Mouse (Mus musculus) liver, embryonic 12.5 days (tissue): ENCODE measurements around the gene Rab5c. TPM values are rescaled to one million over a fixed set of nuclear protein-coding genes. Genes with fewer than 3 reads are reported as not detected.
A peak's percentile ranks its signal among the peaks of the same experiment; 100 is the strongest.

Experiments used
- ATAC-seq: fragments of 200-750 bp; cut with Nextera tagmentation; 2 replicates; pipeline ENCODE4 v1.8.0; 2017; ENCODE audit warnings: moderate number of reproducible peaks, mild to moderate bottlenecking, moderate library complexity
- H3K27ac ChIP-seq: fragments of 300-500 bp; sonication (generic); 2 replicates; pipeline ENCODE4 v1.5.1; 2016; ENCODE audit warnings: mild to moderate bottlenecking
- H3K27me3 ChIP-seq: fragments of 300-500 bp; sonication (generic); replicated peaks from 2 replicates; pipeline ENCODE4 v1.6.1; 2016; ENCODE audit warnings: mild to moderate bottlenecking, moderate library complexity
- H3K36me3 ChIP-seq: fragments of 300-500 bp; sonication (generic); 2 replicates; pipeline ENCODE4 v1.6.1; 2016; ENCODE audit warnings: mild to moderate bottlenecking, moderate library complexity
- H3K4me1 ChIP-seq: fragments of 300-500 bp; sonication (generic); 2 replicates; pipeline ENCODE4 v1.6.1; 2016
- H3K4me2 ChIP-seq: fragments of 300-500 bp; sonication (generic); 2 replicates; pipeline ENCODE4 v1.6.1; 2016; ENCODE audit warnings: mild to moderate bottlenecking, moderate library complexity
- H3K4me3 ChIP-seq: fragments of 300-500 bp; sonication (generic); 2 replicates; pipeline ENCODE4 v1.5.1; 2016; ENCODE audit warnings: mild to moderate bottlenecking, moderate library complexity
- H3K9ac ChIP-seq: fragments of 300-500 bp; sonication (generic); 2 replicates; pipeline ENCODE4 v1.6.1; 2016; ENCODE audit warnings: mild to moderate bottlenecking, moderate library complexity
- H3K9me3 ChIP-seq: fragments of 300-500 bp; sonication (generic); replicated peaks from 2 replicates; pipeline ENCODE4 v1.6.1; 2016; ENCODE audit warnings: mild to moderate bottlenecking, moderate library complexity
- WGBS: fragments of 180-500 bp; shearing (Covaris S2); methylation state at CpG from one replicate; pipeline ENCODE4 v1.1.7; 2016; ENCODE audit not compliant: insufficient replicate concordance; 5-methylcytosine and 5-hydroxymethylcytosine counted together
- polyA plus RNA-seq: library from polyadenylated mRNA; unstranded; fragments of >200 nt; fragmentation: Nextera tagmentation; extraction: Ambion mirVana; gene quantifications from 2 replicates; pipeline ENCODE4 v1.2.1, GENCODE M21; 2016

The Rab5c gene
- polyA plus RNA-seq, 1 experiment from 2014 or later: 18.1 TPM

DNA sequence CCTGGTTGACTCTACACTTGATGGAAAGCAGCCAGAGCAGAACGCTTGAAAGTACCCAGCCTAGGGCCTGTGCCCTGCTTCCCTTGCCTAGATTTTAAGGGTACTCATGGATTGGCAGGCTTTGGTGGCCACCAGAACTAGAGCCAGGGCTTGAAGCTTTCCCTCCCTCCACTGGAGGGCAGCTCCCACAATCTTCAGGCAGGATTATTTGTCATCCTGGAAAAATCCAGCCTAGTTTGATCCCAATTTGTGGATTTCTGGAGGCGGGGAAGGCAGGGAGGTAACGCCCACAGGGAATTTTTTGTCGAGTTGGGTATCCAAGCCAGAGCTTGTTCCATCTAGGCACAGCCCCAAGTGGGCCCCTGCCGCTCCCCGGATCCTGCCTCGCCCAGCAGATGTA lies 47.6 kb downstream of the Rab5c start:
- H3K4me1 ChIP-seq: peaks cover 13% of the 10 kb centered on the region
- no peaks in the 10 kb centered on the region for H3K36me3 ChIP-seq
- 58% methylated on average over 7 of the region's 7 CpGs for WGBS
- H3K27ac ChIP-seq: no peak overlapping the region
- no peak overlapping the region for H3K9ac ChIP-seq
- ATAC-seq: no peak
- no peak overlapping the region for H3K4me3 ChIP-seq
- H3K9me3 ChIP-seq: no peaks in the 10 kb centered on the region
- no peak overlapping the region for H3K4me2 ChIP-seq
- H3K27me3 ChIP-seq: peaks cover 57% of the 10 kb centered on the region

DNA sequence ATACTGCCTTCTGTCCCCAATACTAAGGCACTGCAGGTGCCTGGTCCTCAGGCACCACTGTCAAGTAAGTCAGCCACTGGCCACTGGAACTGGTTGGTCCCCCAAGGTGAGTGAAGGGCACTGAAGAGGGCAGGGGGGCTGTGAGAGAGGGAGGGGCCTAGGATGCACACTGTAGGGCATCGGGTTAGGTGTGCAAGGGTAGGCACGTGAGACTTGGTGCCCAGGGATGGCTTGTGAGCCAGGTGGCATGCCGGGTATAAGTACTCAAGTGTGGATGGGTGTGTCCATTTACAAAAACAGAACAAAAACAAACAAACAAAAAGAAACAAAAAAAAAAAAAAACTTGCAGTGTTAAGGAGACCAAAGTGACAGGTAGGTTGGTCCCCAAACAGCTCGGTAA lies 49.6 kb downstream of the Rab5c start:
- no peaks in the 10 kb centered on the region for H3K9me3 ChIP-seq
- no peak overlapping the region for H3K27ac ChIP-seq
- H3K4me2 ChIP-seq: no peak overlapping the region
- H3K9ac ChIP-seq: no peak overlapping the region
- H3K4me1 ChIP-seq: peaks cover 13% of the 10 kb centered on the region
- ATAC-seq: no peak
- no peaks in the 10 kb centered on the region for H3K36me3 ChIP-seq
- 55% methylated on average over 4 of the region's 4 CpGs for WGBS
- H3K27me3 ChIP-seq: peaks cover 55% of the 10 kb centered on the region
- no peak overlapping the region for H3K4me3 ChIP-seq

DNA sequence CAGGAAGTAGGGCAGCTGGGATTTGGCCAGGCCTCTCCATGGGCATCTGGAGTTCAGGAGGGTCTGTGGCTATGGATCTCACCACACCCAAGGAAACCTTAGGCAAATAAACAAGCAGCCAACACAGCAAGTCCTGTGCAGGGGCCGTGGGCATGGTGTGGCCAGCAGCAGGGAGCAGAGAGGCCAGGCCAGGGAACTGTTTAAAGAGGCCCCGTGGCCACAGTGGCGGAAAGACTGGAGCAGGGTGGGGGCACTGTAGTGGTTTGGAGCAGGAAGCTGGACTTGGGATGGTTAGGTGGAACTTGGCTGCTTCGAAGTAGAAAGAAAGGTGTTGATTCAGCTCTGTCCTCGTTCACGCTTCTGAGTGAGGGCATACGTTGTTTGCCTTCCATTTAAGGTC lies 50.8 kb downstream of the Rab5c start:
- H3K36me3 ChIP-seq: no peaks in the 10 kb centered on the region
- no peak overlapping the region for H3K27ac ChIP-seq
- no peaks in the 10 kb centered on the region for H3K9me3 ChIP-seq
- H3K4me2 ChIP-seq: no peak overlapping the region
- H3K9ac ChIP-seq: no peak overlapping the region
- H3K4me1 ChIP-seq: peaks cover 8% of the 10 kb centered on the region
- no peak overlapping the region for H3K4me3 ChIP-seq
- ATAC-seq: no peak
- WGBS: 61% methylated on average over 7 of the region's 7 CpGs
- peaks cover 55% of the 10 kb centered on the region for H3K27me3 ChIP-seq

DNA sequence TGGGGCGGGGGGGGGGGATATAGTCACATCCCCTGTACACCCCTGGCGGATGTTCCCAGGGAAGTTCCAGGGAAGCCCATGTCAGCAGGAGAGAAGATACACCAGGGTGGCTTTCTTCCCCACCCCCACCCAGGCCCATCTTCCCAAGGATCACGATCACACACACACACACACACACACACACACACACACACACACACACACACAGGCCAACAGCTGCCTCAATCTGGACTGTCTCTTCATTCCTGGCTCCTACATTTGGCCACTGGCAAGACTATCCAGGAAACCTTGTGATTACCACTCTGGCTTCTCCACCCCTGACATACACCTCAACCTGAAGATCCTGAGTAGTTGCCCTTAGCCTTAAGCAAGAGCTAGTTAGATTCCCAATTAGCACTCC lies 52.6 kb downstream of the Rab5c start:
- peaks cover 42% of the 10 kb centered on the region for H3K27me3 ChIP-seq
- no peaks in the 10 kb centered on the region for H3K9me3 ChIP-seq
- no peak overlapping the region for H3K27ac ChIP-seq
- 62% methylated on average over 2 of the region's 3 CpGs for WGBS
- no peaks in the 10 kb centered on the region for H3K36me3 ChIP-seq
- H3K9ac ChIP-seq: no peak overlapping the region
- no peak overlapping the region for H3K4me3 ChIP-seq
- H3K4me1 ChIP-seq: no peaks in the 10 kb centered on the region
- no peak overlapping the region for H3K4me2 ChIP-seq
- ATAC-seq: no peak

DNA sequence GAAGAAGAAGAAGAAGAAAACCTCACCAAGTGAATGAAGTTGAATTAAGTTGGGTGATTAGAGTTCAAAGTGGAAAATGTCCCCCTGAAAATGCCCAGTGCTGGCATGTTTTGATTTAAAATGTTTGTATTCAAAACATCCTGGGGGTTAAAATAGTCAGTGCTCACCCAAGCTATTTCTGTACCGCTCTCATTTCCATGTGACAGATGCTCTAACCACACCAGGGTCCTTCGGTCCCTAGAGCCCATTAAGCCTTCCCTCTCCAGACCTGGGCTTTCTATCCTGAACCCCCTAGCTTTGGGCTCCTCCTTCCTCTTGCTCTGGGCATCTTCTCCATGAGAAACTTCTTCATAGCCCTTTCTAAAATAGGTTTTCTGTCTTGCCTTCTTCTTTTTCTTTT lies 53.9 kb downstream of the Rab5c start:
- Histone ChIP-seq H3K27me3 (peaks cover 39% of the 10 kb centered on the region; the same call in 1 of the 2 replicates), H3K4me3 (no peak overlapping the region), H3K36me3 (no peaks in the 10 kb centered on the region), H3K9me3 (no peaks in the 10 kb centered on the region), H3K9ac (no peak overlapping the region), H3K4me2 (no peak overlapping the region), H3K27ac (no peak overlapping the region), H3K4me1 (no peaks in the 10 kb centered on the region)
- WGBS: 63% methylated on average over 2 of the region's 2 CpGs
- ATAC-seq: no peak

DNA sequence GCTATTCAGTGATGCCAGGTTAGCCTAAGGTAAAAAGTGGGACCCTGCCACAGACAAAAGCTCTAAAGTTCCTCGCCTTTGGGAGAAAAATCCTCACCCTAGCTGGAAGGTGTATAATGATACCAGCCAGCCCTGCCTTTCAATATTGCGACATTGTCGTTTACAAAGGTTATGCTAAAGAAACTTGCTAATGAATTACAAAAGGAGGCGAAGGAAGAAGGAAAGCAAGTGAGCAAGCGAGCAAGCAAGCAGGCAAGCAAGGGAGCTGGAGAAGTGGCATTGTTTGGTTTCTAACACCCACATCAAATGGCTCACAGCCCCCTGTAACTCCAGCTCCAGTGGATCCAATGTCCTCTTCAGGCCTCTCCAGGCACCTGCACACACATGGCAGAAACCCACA lies 55.5 kb downstream of the Rab5c start:
- Histone ChIP-seq H3K4me2 (no peak overlapping the region), H3K9me3 (no peaks in the 10 kb centered on the region), H3K4me1 (no peaks in the 10 kb centered on the region), H3K9ac (no peak overlapping the region), H3K27me3 (peaks cover 49% of the 10 kb centered on the region; the same call in 1 of the 2 replicates), H3K36me3 (no peaks in the 10 kb centered on the region), H3K27ac (no peak overlapping the region), H3K4me3 (no peak overlapping the region)
- ATAC-seq: no peak
- 66% methylated on average over 5 of the region's 5 CpGs for WGBS

DNA sequence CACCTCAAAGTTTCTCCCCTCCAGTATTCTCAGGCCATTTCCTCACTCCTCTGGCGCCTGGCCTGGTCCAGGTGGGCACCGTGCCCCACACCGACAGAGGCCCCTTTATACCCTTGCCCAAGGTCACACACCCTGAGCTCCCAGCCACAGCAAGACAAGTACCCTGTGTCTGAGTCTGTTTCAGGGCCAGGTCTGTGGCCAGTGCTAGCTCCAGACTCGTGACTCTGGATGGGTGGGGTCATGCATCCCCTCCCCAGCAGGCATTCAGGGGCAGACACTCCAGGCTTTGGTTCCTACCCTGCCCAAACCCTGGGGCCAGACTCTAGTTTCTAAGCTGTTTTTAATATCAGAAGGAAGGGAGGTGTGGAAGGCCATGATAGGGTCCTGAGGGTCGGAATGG lies 56.2 kb downstream of the Rab5c start:
- H3K27ac ChIP-seq: no peak overlapping the region
- no peaks in the 10 kb centered on the region for H3K9me3 ChIP-seq
- H3K4me3 ChIP-seq: no peak overlapping the region
- H3K36me3 ChIP-seq: no peaks in the 10 kb centered on the region
- 68% methylated on average over 5 of the region's 5 CpGs for WGBS
- no peak overlapping the region for H3K4me2 ChIP-seq
- H3K4me1 ChIP-seq: no peaks in the 10 kb centered on the region
- peaks cover 54% of the 10 kb centered on the region; the same call in 1 of the 2 replicates for H3K27me3 ChIP-seq
- H3K9ac ChIP-seq: no peak overlapping the region
- no peak for ATAC-seq

DNA sequence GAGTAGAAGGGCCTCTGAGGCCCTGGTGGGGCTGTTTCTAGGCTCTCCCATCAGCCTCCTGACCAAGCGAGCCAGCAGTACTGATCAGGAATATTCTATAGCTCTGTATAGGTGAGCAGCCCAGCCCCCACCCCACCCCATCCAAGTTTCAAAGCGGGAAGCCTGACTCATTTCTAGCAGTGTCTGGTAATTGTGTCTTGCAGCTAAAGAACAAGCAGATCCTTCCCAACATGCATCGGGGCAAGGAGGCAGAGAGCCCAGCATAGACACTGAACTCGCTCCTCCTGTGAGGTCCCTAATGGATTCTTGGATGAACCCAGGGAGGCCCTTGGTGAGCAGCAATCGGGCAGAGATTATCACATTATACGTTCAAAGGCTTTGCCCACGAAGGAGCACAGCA lies 60.2 kb downstream of the Rab5c start:
- no peak for ATAC-seq
- H3K36me3 ChIP-seq: no peaks in the 10 kb centered on the region
- peaks cover 73% of the 10 kb centered on the region for H3K27me3 ChIP-seq
- no peaks in the 10 kb centered on the region for H3K4me1 ChIP-seq
- H3K9ac ChIP-seq: no peak overlapping the region
- no peak overlapping the region for H3K4me3 ChIP-seq
- H3K9me3 ChIP-seq: no peaks in the 10 kb centered on the region
- WGBS: 35% methylated on average over 7 of the region's 7 CpGs
- H3K4me2 ChIP-seq: no peak overlapping the region
- no peak overlapping the region for H3K27ac ChIP-seq

DNA sequence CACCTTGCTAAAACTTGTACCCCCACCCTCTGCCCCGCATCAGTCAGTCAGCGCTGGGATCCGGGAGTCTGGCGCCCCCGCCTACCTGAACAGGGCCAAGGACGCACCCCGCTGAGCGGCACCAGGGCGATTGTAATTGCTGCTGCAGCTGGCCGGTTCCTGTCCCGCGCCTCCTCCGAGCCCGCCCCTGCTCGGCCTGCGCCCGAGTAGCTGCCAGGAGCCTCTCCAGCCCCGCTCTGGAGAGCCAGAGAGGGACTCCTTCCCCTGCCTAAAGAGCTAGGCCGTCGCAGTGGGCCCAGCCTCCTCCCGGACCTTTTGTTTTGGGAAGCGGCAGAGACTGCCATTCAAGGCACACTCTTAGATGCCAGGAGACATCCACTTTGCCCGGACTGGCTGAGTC lies 64.8 kb downstream of the Rab5c start:
- Histone ChIP-seq H3K9me3 (no peaks in the 10 kb centered on the region), H3K9ac (no peak overlapping the region), H3K4me1 (no peaks in the 10 kb centered on the region), H3K27ac (no peak overlapping the region), H3K4me2 (peak overlapping the region; percentile 9), H3K36me3 (no peaks in the 10 kb centered on the region), H3K4me3 (no peak overlapping the region), H3K27me3 (peaks cover 74% of the 10 kb centered on the region)
- no peak for ATAC-seq
- 15% methylated on average over 23 of the region's 23 CpGs for WGBS

DNA sequence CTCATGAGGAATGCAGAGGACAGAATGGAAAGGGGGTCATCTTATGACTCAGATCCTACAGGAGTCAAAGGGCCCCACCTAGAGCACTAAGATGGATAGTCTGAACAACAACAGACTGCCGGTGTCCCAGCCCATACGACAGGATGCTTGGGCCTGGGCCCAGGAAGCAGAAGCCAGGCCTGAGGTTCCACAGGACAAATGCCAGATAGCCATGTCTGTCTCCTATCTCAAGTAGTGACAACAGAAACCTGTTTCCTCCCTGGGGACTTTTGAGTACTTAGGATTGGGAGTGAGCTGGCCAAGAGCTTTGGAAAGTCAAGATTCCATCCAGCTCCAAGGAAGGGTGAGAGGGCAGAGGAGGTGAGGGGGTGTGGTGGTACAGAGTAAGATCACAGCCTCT lies 66.1 kb downstream of the Rab5c start:
- H3K36me3 ChIP-seq: no peaks in the 10 kb centered on the region
- ATAC-seq: no peak
- H3K27ac ChIP-seq: no peak overlapping the region
- no peaks in the 10 kb centered on the region for H3K9me3 ChIP-seq
- H3K4me1 ChIP-seq: no peaks in the 10 kb centered on the region
- WGBS: 20% methylated on average over 2 of the region's 2 CpGs
- H3K9ac ChIP-seq: no peak overlapping the region
- no peak overlapping the region for H3K4me3 ChIP-seq
- H3K4me2 ChIP-seq: no peak overlapping the region
- H3K27me3 ChIP-seq: peaks cover 63% of the 10 kb centered on the region

DNA sequence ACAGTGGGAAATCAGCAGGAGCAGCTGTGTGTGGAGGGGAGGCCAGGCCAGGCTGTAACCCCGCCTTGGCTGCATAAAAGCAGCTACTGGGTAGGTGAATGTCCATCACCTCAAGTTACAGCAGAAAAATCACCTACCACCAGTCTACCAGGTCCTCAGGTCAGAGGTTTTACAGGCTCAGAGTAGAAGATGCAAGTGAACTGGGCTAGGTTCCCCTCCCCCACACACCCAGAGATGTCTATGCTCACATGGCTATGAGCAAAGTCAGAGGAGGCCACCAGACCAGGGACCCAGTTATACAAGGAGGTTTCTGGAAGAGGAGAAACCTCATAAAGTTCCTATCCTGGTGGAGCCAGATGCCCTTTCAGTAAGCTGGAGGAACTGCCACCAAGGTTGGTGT lies 67.0 kb downstream of the Rab5c start:
- H3K4me2 ChIP-seq: no peak overlapping the region
- H3K27me3 ChIP-seq: peaks cover 55% of the 10 kb centered on the region
- 61% methylated on average over 1 of the region's 1 CpGs for WGBS
- no peak overlapping the region for H3K4me3 ChIP-seq
- H3K9ac ChIP-seq: no peak overlapping the region
- H3K36me3 ChIP-seq: no peaks in the 10 kb centered on the region
- no peaks in the 10 kb centered on the region for H3K4me1 ChIP-seq
- ATAC-seq: no peak
- no peak overlapping the region for H3K27ac ChIP-seq
- no peaks in the 10 kb centered on the region for H3K9me3 ChIP-seq
